Mouse (Mus musculus): ENCODE data around the gene Trpv4. TPM values are rescaled to one million over a fixed set of nuclear protein-coding genes. Genes with fewer than 3 reads are reported as not detected.

Trpv4 gene
- 1 to 10 TPM; 3.2 to 6.5 (median 4.9) TPM for total RNA-seq (2022)

GRCm38 (mm10) chr5:114658255-114658654 is at the start of gene Trpv4:
Gene Trpv4, minus strand, starts transcription at chr5:114658421.
- DNase-seq (ENCODE audit: low spot score) = no peak

GRCm38 (mm10) chr5:114707265-114708068 is 49.2 kb upstream of the Trpv4 start, which contains the start of gene Tchp:
Gene Tchp, plus strand, starts transcription at chr5:114707760.
- DNase-seq (ENCODE audit: low spot score) = peak; percentile 95

DNA sequence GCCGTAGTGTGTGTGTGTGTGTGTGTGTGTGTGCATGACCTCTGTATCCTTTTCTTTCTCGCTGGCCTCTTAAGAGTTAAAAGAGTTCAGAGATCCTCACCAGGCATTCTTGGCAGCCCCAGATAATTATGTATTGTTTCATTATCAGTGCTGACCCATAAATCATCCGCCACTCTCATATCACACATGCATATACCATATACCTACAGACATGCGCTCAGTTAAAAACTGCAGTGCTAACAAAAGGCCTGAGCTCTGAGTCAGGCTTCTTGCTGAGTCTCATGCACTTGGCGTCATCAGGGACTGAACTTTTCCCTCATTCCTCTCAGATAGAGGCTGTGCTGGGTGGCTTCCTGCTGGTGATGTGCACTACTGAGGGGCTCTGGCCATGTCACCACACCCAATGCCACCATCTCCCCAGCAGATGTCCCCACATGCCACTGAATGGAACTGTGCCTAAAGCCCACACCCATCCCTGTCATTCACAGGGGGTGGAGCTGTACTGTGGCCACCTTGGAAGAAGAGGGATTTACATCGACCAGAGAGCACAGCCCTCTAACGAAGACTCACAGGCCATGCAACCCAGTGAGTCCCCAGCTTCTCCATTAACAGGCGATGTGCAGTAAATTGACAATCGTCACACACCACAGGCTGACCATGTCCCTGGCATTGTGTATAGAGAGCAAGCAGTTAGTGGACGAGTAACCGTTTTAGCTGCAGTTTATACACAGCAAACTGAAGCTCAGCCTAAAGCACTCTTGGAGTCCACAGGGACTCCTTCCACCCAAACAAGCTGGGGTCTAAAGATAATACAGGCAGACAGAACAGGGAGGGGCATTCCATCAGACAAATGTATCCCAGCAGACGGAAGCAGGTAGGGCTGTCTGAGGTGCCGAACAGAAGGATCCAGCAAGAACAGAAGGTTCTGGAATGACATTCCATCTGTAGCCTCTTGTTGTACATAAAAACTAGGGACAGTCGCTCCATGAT is 44.5 kb upstream of the Trpv4 start:
- DNase-seq (ENCODE audit: low spot score) = no peak

DNA sequence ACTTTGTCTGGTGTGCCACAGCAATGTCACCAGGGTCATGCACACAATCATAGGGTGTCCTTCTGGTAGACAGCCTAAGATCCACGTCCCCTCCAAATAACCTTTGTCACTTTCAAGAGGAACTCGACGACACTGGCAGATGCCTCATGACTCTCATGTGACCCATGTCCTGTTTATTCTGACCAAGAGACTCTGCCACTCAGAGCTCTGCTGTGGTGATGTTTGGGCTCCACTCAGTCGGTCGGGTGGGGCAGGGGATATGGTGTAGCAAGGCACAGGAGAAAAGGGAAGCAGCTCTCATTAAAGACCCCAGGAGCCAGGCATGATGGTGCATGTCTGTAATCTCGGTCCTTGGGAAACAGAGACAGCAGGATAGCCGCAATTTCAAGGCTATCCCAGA is 40.8 kb upstream of the Trpv4 start:
- peak; percentile 52 for DNase-seq (ENCODE audit: low spot score)

- peak; percentile 50 for DNase-seq (ENCODE audit: low spot score)
Measured at GRCm38 (mm10) chr5:114698044-114698746, 40.0 kb upstream of the Trpv4 start.

DNA sequence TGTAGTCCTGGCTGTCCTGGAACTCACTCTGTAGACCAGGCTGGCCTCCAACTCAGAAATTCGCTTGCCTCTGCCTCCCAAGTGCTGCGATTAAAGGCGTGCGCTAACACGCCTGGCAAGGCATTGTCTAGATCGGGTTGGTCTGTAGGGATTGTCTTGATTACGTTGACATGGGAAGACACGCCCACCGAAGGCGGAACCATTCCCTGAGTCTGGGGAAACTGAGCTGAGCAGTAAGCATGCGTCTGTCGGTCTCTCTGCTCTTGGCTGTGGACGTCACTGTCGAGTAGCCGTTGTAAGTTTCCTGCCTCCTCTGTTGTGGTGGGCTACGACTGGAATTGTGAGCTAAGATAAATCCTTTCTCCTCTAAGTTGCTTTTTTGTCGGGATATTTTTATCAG is 38.7 kb upstream of the Trpv4 start:
- no peak for DNase-seq (ENCODE audit: low spot score)

DNA sequence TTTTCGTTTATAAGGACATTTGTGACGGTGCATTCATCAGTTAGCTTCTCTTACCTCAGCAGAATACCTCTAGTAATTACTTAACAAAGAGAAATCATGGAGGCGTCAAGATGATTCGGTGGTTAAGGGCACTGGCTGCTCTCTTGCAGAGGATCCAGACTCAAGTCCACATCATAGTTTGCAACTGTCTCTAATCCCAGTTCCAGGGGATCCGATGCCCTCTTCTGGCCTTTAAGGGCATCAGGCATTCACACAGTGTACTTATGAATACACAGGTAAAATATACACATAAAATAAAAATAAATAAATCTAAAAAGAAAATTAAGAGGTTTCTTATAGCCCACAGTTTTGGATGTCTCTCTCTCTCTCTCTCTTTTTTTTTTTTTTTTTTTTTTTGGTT is 37.6 kb upstream of the Trpv4 start:
- DNase-seq (ENCODE audit: low spot score) = no peak

- peak; percentile 85 for DNase-seq (ENCODE audit: low spot score)
Measured at GRCm38 (mm10) chr5:114690633-114691567, 32.7 kb upstream of the Trpv4 start, which contains the start of gene Gltp. Gene Gltp, minus strand, starts transcription at chr5:114690984.

GRCm38 (mm10) chr5:114689700-114690366 is 31.6 kb upstream of the Trpv4 start:
- DNase-seq (ENCODE audit: low spot score) = no peak

DNA sequence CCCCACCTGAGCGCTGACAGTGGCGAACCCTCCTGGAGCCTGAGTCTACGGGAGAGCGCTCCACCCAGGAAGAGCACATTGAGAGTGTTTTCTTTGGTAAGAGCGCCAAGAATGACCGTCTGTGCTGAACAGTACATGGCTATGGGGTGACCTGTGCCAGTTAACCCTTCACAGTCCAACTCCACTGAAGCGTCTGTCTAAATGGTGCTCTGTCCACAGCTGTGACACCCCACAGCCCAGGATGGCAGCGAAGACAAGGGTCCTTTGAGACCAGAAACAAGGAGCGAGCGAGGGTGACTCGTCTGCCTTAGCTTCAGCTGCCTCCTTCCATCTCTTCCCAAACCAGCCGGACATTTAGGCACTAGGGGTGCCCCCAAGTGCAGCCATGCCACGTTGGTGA is 30.5 kb upstream of the Trpv4 start:
- no peak for DNase-seq (ENCODE audit: low spot score)

- DNase-seq (ENCODE audit: low spot score) = no peak
Measured at GRCm38 (mm10) chr5:114687901-114688300, 29.7 kb upstream of the Trpv4 start.

GRCm38 (mm10) chr5:114686726-114687210 is 28.5 kb upstream of the Trpv4 start:
- no peak for DNase-seq (ENCODE audit: low spot score)

- DNase-seq (ENCODE audit: low spot score) = no peak
Measured at GRCm38 (mm10) chr5:114685986-114686385, 27.8 kb upstream of the Trpv4 start.

DNA sequence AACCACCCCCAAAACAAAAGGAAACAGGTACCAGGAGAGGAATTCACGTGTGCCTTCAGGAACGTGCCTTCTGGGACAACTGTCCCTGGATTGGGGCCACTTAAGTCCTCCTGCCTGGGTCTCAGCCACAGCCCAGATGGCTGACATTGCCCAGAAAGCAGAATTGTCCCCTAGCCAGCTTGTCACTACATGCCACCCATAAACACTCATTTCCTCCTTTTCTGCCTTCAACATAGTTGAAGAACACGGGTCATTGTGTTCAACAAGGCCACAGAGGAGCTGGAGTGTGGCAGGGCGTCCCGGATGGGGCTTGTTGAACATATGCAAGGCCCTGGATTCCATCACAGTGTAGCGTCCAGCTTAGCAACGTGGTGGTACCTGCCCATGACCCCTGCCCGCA is 23.5 kb upstream of the Trpv4 start:
- DNase-seq (ENCODE audit: low spot score) = no peak

DNA sequence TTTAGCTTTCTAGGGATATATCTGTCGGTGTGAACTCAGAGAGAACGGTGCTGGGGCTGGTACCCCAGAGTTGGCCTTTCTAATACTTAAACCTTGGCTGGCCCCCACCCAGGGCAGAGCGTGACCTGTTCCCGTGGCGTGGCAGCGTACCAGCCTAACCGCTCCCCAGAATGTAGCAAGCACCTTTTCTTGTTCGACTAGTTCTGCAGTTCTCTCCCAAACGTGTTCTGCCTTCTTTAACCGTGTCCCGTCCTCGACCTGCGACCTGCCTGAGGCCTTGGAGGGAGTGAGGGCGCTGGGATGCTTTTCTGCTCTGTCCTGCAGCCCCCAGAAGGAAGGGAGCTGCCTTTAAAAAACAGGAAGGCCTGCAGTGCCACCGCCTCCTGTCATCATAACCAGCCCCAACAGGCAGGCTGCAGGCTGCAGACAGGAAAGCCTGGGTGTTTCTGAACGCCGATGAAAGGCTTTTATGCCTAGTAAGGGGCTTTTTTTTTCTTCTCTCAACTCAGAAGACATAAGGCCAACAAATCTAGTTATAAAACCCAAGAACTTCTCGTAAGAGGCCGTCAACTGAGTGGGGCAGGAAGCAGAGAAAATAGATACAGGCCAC is 22.6 kb upstream of the Trpv4 start:
- no peak for DNase-seq (ENCODE audit: low spot score)

GRCm38 (mm10) chr5:114679841-114680591 is 21.8 kb upstream of the Trpv4 start:
- DNase-seq (ENCODE audit: low spot score) = no peak

GRCm38 (mm10) chr5:114674594-114674993 is 16.4 kb upstream of the Trpv4 start:
- no peak for DNase-seq (ENCODE audit: low spot score)

DNA sequence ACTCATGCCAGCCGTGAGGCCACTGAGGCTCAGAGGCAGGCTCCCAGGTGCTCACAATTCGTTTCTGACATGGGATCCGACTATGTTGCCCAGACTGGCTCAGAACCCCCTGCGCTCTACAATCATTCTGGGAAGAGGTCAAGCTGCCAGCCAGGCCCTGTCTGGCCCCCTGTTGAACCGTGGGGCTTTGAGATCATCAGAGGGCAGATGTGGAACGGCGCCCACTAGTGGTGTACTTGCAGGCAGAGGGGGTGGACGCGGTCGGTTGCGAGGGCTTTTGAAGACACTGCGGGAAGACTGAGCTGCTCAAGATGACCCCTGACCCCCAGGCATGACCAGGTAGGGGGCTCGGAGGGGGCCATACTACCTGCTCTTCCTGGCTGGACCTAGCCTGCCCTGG is 14.9 kb upstream of the Trpv4 start:
- no peak for DNase-seq (ENCODE audit: low spot score)

DNA sequence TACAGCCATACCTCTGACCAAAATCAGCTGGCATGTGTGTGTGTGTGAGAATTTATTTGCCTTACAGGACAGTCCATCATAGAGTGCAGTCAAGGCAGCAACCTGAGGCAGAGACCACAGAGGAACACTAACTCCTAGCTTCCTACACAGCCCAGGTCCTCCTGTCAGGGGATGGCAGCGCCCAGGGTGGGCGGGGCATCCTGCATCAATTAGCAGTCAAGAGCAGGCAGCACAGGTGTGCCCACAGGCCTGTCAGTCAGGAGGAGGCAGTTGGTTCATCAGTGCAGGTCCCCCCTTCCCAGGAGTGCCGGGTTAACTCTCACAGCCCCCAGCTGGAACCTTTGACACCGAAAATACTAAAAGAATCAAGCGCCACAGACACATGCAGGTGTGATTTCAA is 10.8 kb upstream of the Trpv4 start:
- DNase-seq (ENCODE audit: low spot score) = no peak
